In genomic region chr3:122629580-122629979, GRCm38 (mm10) we compare ENCODE assay signal across 8 mouse cellular contexts. TPM values are rescaled to one million over a fixed set of nuclear protein-coding genes. Genes with fewer than 3 reads are reported as not detected.
DNase-seq lines count a peak whose midpoint lies in the region; ATAC-seq lines count a peak whose summit lies in the region.

No protein-coding gene starts in this region.

- no peaks in the 10 kb centered on the region; the same call in 1 of the 2 replicates for H3K27me3 ChIP-seq in embryonic facial prominence, embryonic 10.5 days (replicated peaks; ENCODE audit: low read depth, poor library complexity, severe bottlenecking)
- no peaks in the 10 kb centered on the region for H3K27me3 ChIP-seq in limb, embryonic 13.5 days
- H3K27me3 ChIP-seq in midbrain, embryonic 13.5 days, result 0 out of 2 replicates have a peak, but pooled peaks cover 4% of the 10 kb centered on the region

- H3K27ac ChIP-seq in embryonic facial prominence, embryonic 10.5 days (replicated peaks), result no peak overlapping the region
- H3K27ac ChIP-seq in limb, embryonic 13.5 days, result no peak overlapping the region
- no peak overlapping the region for H3K27ac ChIP-seq in midbrain, embryonic 13.5 days

- H3K36me3 ChIP-seq in embryonic facial prominence, embryonic 10.5 days (replicated peaks), result no peaks in the 10 kb centered on the region
- H3K36me3 ChIP-seq in limb, embryonic 13.5 days, result no peaks in the 10 kb centered on the region
- no peaks in the 10 kb centered on the region for H3K36me3 ChIP-seq in midbrain, embryonic 13.5 days

- H3K9me3 ChIP-seq in embryonic facial prominence, embryonic 10.5 days, result no peaks in the 10 kb centered on the region
- H3K9me3 ChIP-seq in limb, embryonic 13.5 days, result no peaks in the 10 kb centered on the region
- H3K9me3 ChIP-seq in midbrain, embryonic 13.5 days, result no peaks in the 10 kb centered on the region

- H3K9ac ChIP-seq in limb, embryonic 13.5 days, result no peak overlapping the region
- no peak overlapping the region for H3K9ac ChIP-seq in midbrain, embryonic 13.5 days (replicated peaks)

- H3K4me1 ChIP-seq in embryonic facial prominence, embryonic 10.5 days, result peaks cover 9% of the 10 kb centered on the region
- peaks cover 6% of the 10 kb centered on the region; the same call in 1 of the 2 replicates for H3K4me1 ChIP-seq in limb, embryonic 13.5 days
- H3K4me1 ChIP-seq in midbrain, embryonic 13.5 days (replicated peaks), result no peaks in the 10 kb centered on the region

- peak overlapping the region; percentile 44 for H3K4me3 ChIP-seq in embryonic facial prominence, embryonic 10.5 days
- H3K4me3 ChIP-seq in limb, embryonic 13.5 days, result no peak overlapping the region
- no peak overlapping the region for H3K4me3 ChIP-seq in midbrain, embryonic 13.5 days (replicated peaks)

- peak overlapping the region; percentile 32; the same call in 1 of the 2 replicates for H3K4me2 ChIP-seq in limb, embryonic 13.5 days (replicated peaks)
- 0 out of 2 replicates have a peak overlapping the region, but pooled peaks have one; percentile 9 for H3K4me2 ChIP-seq in midbrain, embryonic 13.5 days (replicated peaks)

- ATAC-seq in limb, embryonic 13.5 days (ENCODE audit: low FRiP score, low read depth), result no peak
- no peak for ATAC-seq in midbrain, embryonic 13.5 days

- 7% methylated on average over 13 of the region's 13 CpGs for WGBS in embryonic facial prominence, embryonic 10.5 days
- WGBS in limb, embryonic 13.5 days, result 21% methylated on average over 13 of the region's 13 CpGs
- 12% methylated on average over 13 of the region's 13 CpGs for WGBS in midbrain, embryonic 13.5 days

- DNase-seq in 416B (ENCODE audit: low read depth), result peak; percentile 93
- DNase-seq in embryonic facial prominence, embryonic 10.5 days (ENCODE audit: low spot score), result peak; percentile 39
- DNase-seq in heart, postnatal 4 days, result peak; percentile 29
- DNase-seq in right cerebral cortex, adult 2 months (ENCODE audit: low spot score in 2 of 2), result no peak
- no peak for DNase-seq in cerebellum, adult 11 months
- DNase-seq in ovary, postnatal 10 days (ENCODE audit: low spot score), result no peak

RNA-seq across cellular contexts. Expression of gene Fnbp1l, which starts 10.1 kb away (rescaled TPM):
- 57.7 and 66.4 TPM in 2 replicates for polyA plus RNA-seq in embryonic facial prominence, embryonic 10.5 days (2016; fragmentation: Nextera tagmentation; extraction: Ambion mirVana)
- total RNA-seq in heart, postnatal 4 days (2021), result 10 to 100 TPM; 63.6 to 64.1 TPM
- polyA plus RNA-seq in limb, embryonic 13.5 days (2015; fragmentation: Nextera tagmentation; extraction: Ambion mirVana), result 76.7 and 77.8 TPM in 2 replicates
- polyA plus RNA-seq in midbrain, embryonic 13.5 days (2015; fragmentation: Nextera tagmentation; extraction: Ambion mirVana), result 214 and 234 TPM in 2 replicates

Comparison
In these comparisons a context has a peak if more than half of its experiments do, and no peak if none do; other contexts are left out.
1. DNase-seq: peak in 416B (single experiment), embryonic facial prominence, embryonic 10.5 days (single experiment) and heart, postnatal 4 days (single experiment); none in right cerebral cortex, adult 2 months (0 of 2), cerebellum, adult 11 months (single experiment) and ovary, postnatal 10 days (single experiment).